14 mouse cellular contexts compared by ENCODE assay signal in genomic region chr7:117613796-117614195, GRCm38 (mm10).
A peak's percentile ranks its signal among the peaks of the same experiment; 100 is the strongest.
DNase-seq lines count a peak whose midpoint lies in the region; ATAC-seq and TF ChIP-seq lines count a peak whose summit lies in the region.
"Had no signal": no experiment of that assay in that cellular context is flagged by ENCODE, and none has a peak within 500 bp of the region (broad histone marks: within the 10 kb centered on the region; RNA-seq: fewer than 3 reads in every experiment).

No protein-coding gene starts in this region.

- H3K27ac ChIP-seq in CH12.LX (ENCODE audit: insufficient read depth, low read depth): peak overlapping the region; percentile 8; the same call in 1 of the 2 replicates
- H3K27ac ChIP-seq in hindbrain, embryonic 12.5 days: no peak overlapping the region
- H3K27ac ChIP-seq: heart, adult 2 months; liver, embryonic 13.5 days had no signal

- no peaks in the 10 kb centered on the region for H3K27me3 ChIP-seq in CH12.LX (replicated peaks)
- H3K27me3 ChIP-seq in hindbrain, embryonic 12.5 days: no peaks in the 10 kb centered on the region; the same call in 1 of the 2 replicates
- H3K27me3 ChIP-seq: liver, embryonic 13.5 days had no signal

- TF ChIP-seq RAD21 in CH12.LX (IDR thresholded peaks at IDR 0.05; ENCODE audit: low read depth, low read length): no peak; the same call in 1 of the 2 replicates

- peak; percentile 48 to 56 for DNase-seq in B cell, adult 2 months
- DNase-seq in CH12.LX (ENCODE audit: extremely low read depth): peak; percentile 82
- peak; percentile 74 for DNase-seq in induced T-regulatory cell, adult 2 months (ENCODE audit: low read depth)
- DNase-seq in spleen, postnatal 36 days (ENCODE audit: low spot score in 2 of 2): peak; percentile 79 to 82
- no peak for DNase-seq in frontal cortex, postnatal 14 days (ENCODE audit: low spot score in 2 of 2)
- no peak for DNase-seq in right cerebral cortex, postnatal 4 days
- no peak for DNase-seq in retina, postnatal 1 day
- DNase-seq: cerebellum, postnatal 36 days; heart, adult 2 months; kidney, postnatal 10 days; layer of hippocampus, postnatal 36 days; liver, embryonic 13.5 days; right cerebral cortex, postnatal 25 days had no signal

- in situ Hi-C loops in CH12.LX (cut with MboI; ENCODE audit: low pct_ligation_motif_present, low pct_unique_long_range_greater_than_20kb, low sequenced_read_pairs): loop anchor here (5.0 to 10.0 kb wide), 3 partner anchors 41 to 231 kb away; partner anchors contain the start of gene Xylt1

- H3K36me3 ChIP-seq in CH12.LX (replicated peaks in 1 of 2; ENCODE audit: control insufficient read depth in 1 of 2, insufficient read depth in 1 of 2, low read length in 1 of 2): no peaks in the 10 kb centered on the region
- H3K36me3 ChIP-seq in hindbrain, embryonic 12.5 days: no peaks in the 10 kb centered on the region
- H3K36me3 ChIP-seq: liver, embryonic 13.5 days had no signal

- TF ChIP-seq POLR2A in CH12.LX (IDR thresholded peaks at IDR 0.05; ENCODE audit: low read depth, low read length): no peak

- H3K4me2 ChIP-seq in CH12.LX (ENCODE audit: insufficient read depth, low read depth, poor library complexity, severe bottlenecking): peak overlapping the region; percentile 57
- H3K4me2 ChIP-seq in hindbrain, embryonic 12.5 days (replicated peaks): no peak overlapping the region
- H3K4me2 ChIP-seq: liver, embryonic 13.5 days had no signal

- H3K79me2 ChIP-seq in CH12.LX (replicated peaks; ENCODE audit: control insufficient read depth, extremely low read depth, insufficient read depth, poor library complexity, severe bottlenecking): no peaks in the 10 kb centered on the region

- no peak for TF ChIP-seq CTCF in CH12.LX (conservative IDR thresholded peaks at IDR 0.05 in 1 of 2, IDR thresholded peaks at IDR 0.05 in 1 of 2; ENCODE audit: low read depth in 2 of 2, low read length in 2 of 2)

- H3K9me3 ChIP-seq in CH12.LX (replicated peaks; ENCODE audit: low read length): no peaks in the 10 kb centered on the region
- H3K9me3 ChIP-seq in hindbrain, embryonic 12.5 days (replicated peaks): no peaks in the 10 kb centered on the region
- H3K9me3 ChIP-seq: liver, embryonic 13.5 days had no signal

- TF ChIP-seq EP300 in CH12.LX (IDR thresholded peaks at IDR 0.05; ENCODE audit: low read length): peak; percentile 65

- no peak for ATAC-seq in hindbrain, embryonic 12.5 days (ENCODE audit: low FRiP score)

- WGBS in hindbrain, embryonic 12.5 days: 70% methylated on average over 3 of the region's 3 CpGs

- H3K4me3 ChIP-seq in CH12.LX (replicated peaks in 1 of 3; ENCODE audit: low read depth in 2 of 3, low read length in 2 of 3, poor library complexity in 1 of 3): no peak overlapping the region
- no peak overlapping the region for H3K4me3 ChIP-seq in hindbrain, embryonic 12.5 days
- H3K4me3 ChIP-seq: heart, adult 2 months; liver, embryonic 13.5 days had no signal

- dilution Hi-C loops in CH12.LX (cut with MboI; ENCODE audit: extremely low pct_ligation_motif_present, extremely low pct_unique_long_range_greater_than_20kb, low sequenced_read_pairs): no loop called here

- no peak overlapping the region for H3K9ac ChIP-seq in CH12.LX (ENCODE audit: insufficient read depth, low read depth)
- H3K9ac ChIP-seq in hindbrain, embryonic 12.5 days: no peak overlapping the region
- H3K9ac ChIP-seq: liver, embryonic 13.5 days had no signal

- peaks cover 28 to 88% of the 10 kb centered on the region in 2 experiments for H3K4me1 ChIP-seq in CH12.LX (ENCODE audit: control insufficient read depth in 1 of 2, insufficient read depth in 2 of 2)
- H3K4me1 ChIP-seq in hindbrain, embryonic 12.5 days: peaks cover 13% of the 10 kb centered on the region
- H3K4me1 ChIP-seq: liver, embryonic 13.5 days had no signal

TF ChIP-seq in CH12.LX, 34 proteins besides CTCF, POLR2A, EP300 and RAD21:
- TF ChIP-seq SIN3A (IDR thresholded peaks at IDR 0.05; ENCODE audit: low read length) (no peak; the same call in 1 of the 2 replicates), SMC3 (IDR thresholded peaks at IDR 0.05; ENCODE audit: low read depth, low read length) (no peak), USF1 (IDR thresholded peaks at IDR 0.05; ENCODE audit: low read depth, low read length) (no peak), BHLHE40 (IDR thresholded peaks at IDR 0.05; ENCODE audit: low read depth, low read length) (peak; percentile 50; the same call in 1 of the 2 replicates), ETS1 (conservative IDR thresholded peaks at IDR 0.05; ENCODE audit: low read depth, low read length) (peak; percentile 49), TCF12 (IDR thresholded peaks at IDR 0.05; ENCODE audit: low read depth, low read length) (peak; percentile 44; the same call in 1 of the 2 replicates), MAFK (IDR thresholded peaks at IDR 0.05; ENCODE audit: insufficient replicate concordance, low read length) (0 out of 2 replicates have a peak, but pooled peaks have one; percentile 12), ELF1 (IDR thresholded peaks at IDR 0.05; ENCODE audit: low read depth, low read length) (peak; percentile 51)

Comparison
In these comparisons a context has a peak if more than half of its experiments do, and no peak if none do; other contexts are left out.
1. DNase-seq: peak in B cell, adult 2 months (2 of 2), CH12.LX (single experiment), induced T-regulatory cell, adult 2 months (single experiment) and spleen, postnatal 36 days (2 of 2); none in frontal cortex, postnatal 14 days (0 of 2), right cerebral cortex, postnatal 4 days (single experiment) and retina, postnatal 1 day (single experiment).